Mouse (Mus musculus) T-helper 17 cell (primary cell): ENCODE data around the gene Plcb3.

Experiments
- in situ Hi-C, 2 experiments: fragments of 300-600 bp; cut with MboI, MseI; formaldehyde crosslinking; loops; 1 replicate in 1 of 2; 2 replicates in 1 of 2; pipeline ENCODE4 v1.15.1; 2025; ENCODE audit warnings: high pct_unique_total_duplicates in 2 of 2

Gene Plcb3

GRCm38 (mm10) chr19:6925611-6926329, 50.5 kb downstream of the Plcb3 start:
- in situ Hi-C loops: no loop called here

- in situ Hi-C loops: no loop called here
Measured at GRCm38 (mm10) chr19:6925307-6925573, 51.0 kb downstream of the Plcb3 start, which contains the start of gene Catsperz. TSS of gene Catsperz (minus strand) at chr19:6925380.

- in situ Hi-C loops: loop anchor here in 1 of 2 experiments (5.0 kb wide), 1 partner anchor 48 kb away; the partner anchor contains the start of gene Ppp1r14b
Measured at GRCm38 (mm10) chr19:6924461-6925306, 51.6 kb downstream of the Plcb3 start.

DNA sequence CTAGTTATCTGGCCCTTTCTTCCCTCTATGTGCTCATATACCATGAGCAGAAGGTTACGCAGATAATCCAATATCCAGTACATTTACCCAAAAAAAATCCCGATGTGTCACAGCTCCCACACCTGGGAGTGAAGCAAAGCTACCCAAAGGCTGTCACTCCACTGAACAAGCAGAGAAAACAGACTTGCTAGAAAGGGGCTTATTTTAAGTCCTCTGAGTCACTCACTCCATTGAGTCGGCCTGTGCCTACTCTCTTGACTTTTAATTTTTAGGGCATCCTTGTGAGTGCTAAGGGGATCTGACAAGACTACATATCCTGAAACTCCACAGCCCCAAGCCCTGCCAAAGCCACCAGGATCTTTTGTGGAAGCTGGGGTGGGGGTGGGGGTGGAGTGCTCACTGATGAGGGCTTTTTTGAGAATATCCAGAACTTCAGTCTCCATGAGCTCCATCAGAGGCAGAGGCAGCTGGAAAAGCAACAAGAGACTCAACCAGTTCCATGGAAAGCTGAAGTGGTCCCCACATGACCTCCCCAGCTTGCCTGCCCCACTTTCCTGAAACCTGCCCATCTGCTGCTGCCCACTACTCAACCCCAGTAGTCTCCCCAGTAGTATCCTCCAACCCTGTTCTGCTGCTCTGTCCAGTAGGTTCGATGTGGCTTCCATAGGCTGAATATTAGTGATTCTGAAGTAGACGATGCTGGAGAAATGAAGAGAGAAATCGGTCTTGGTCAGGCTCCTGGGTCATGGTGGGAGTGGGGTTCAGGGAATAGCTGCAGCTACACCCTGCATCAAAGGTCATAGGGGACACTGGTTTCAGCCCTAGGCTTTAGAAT, 53.2 kb downstream of the Plcb3 start:
- in situ Hi-C loops: loop anchor here in 1 of 2 experiments (5.0 kb wide), 1 partner anchor 49 kb away; the partner anchor contains the start of gene Ppp1r14b

- in situ Hi-C loops: loop anchor here in 1 of 2 experiments (5.0 kb wide), 1 partner anchor 50 kb away; the partner anchor contains the start of gene Ppp1r14b
Measured at GRCm38 (mm10) chr19:6921647-6922567, 54.4 kb downstream of the Plcb3 start, which contains the start of gene Esrra. TSS of gene Esrra (minus strand) at chr19:6921813.

- in situ Hi-C loops: loop anchor here in 1 of 2 experiments (5.0 kb wide), 1 partner anchor 51 kb away; the partner anchor contains the start of gene Ppp1r14b
Measured at GRCm38 (mm10) chr19:6920741-6921636, 55.3 kb downstream of the Plcb3 start.

GRCm38 (mm10) chr19:6919876-6920740, 56.2 kb downstream of the Plcb3 start:
- in situ Hi-C loops: loop anchor here (5.0 to 10.0 kb wide), 2 partner anchors 52 to 235 kb away; partner anchors contain the start of gene Ppp1r14b (in 1 of the 2)

- in situ Hi-C loops: loop anchor here in 1 of 2 experiments (10.0 kb wide), 1 partner anchor 235 kb away; no protein-coding TSS in a partner anchor
Measured at GRCm38 (mm10) chr19:6919431-6919830, 56.8 kb downstream of the Plcb3 start.

DNA sequence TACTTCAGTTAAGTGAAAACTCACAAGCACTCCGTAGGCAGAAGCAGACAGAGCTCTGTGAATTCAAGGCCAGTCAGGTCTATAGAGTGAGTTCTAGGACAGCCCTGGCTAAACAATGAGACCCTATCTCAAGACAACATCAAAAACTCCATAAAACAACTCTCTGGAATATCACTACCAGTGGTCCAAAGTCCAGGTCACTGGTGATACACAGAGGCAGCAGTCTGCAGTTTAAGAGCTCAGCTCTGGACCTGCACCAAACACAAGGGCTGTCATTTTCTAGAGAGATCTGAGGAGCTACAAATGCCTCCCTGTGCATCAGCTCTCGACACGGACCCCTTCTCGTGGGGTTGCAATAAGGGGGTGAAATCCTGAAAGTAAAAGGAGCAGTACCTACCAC, 57.9 kb downstream of the Plcb3 start:
- in situ Hi-C loops: loop anchor here in 1 of 2 experiments (10.0 kb wide), 1 partner anchor 234 kb away; no protein-coding TSS in a partner anchor

DNA sequence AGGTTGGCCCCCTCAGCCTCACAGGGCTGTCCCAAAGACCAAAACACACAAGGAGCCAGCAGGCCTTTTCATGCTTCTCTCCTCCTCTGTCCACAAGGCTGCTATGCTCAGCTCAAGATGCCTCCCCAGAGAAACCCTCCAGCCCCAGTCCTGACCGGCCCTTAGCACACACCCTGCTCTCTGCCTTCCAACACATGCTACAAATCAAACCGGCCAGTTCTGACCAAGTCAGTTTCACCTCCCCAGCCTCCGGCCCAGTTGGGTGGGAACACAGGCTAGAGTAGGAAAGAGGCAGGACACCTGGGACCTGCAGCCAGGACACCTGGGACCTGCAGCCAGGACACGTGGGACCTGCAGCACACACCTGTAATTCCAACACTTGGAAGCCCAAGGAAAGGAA, 59.8 kb downstream of the Plcb3 start:
- in situ Hi-C loops: loop anchor here in 1 of 2 experiments (10.0 kb wide), 1 partner anchor 232 kb away; no protein-coding TSS in a partner anchor

- in situ Hi-C loops: loop anchor here in 1 of 2 experiments (10.0 kb wide), 1 partner anchor 230 kb away; no protein-coding TSS in a partner anchor
Measured at GRCm38 (mm10) chr19:6915276-6915675, 61.0 kb downstream of the Plcb3 start.

- in situ Hi-C loops: loop anchor here (5.0 to 10.0 kb wide), 2 partner anchors 42 to 230 kb away; no protein-coding TSS in a partner anchor
Measured at GRCm38 (mm10) chr19:6914540-6914939, 61.7 kb downstream of the Plcb3 start.

- in situ Hi-C loops: loop anchor here (5.0 to 10.0 kb wide), 2 partner anchors 42 to 229 kb away; no protein-coding TSS in a partner anchor
Measured at GRCm38 (mm10) chr19:6913991-6914390, 62.3 kb downstream of the Plcb3 start.

GRCm38 (mm10) chr19:6913036-6913435, 63.2 kb downstream of the Plcb3 start:
- in situ Hi-C loops: loop anchor here (5.0 to 10.0 kb wide), 2 partner anchors 41 to 228 kb away; no protein-coding TSS in a partner anchor

- in situ Hi-C loops: loop anchor here (5.0 to 10.0 kb wide), 2 partner anchors 40 to 228 kb away; no protein-coding TSS in a partner anchor
Measured at GRCm38 (mm10) chr19:6912205-6912970, 63.9 kb downstream of the Plcb3 start.
